Mouse (Mus musculus) hindbrain, embryonic 16.5 days (tissue): ENCODE data around the gene Fdx1. TPM values are rescaled to one million over a fixed set of nuclear protein-coding genes. Genes with fewer than 3 reads are reported as not detected.

Experiments used
- ATAC-seq: fragments of 200-750 bp; cut with Nextera tagmentation; 2 replicates; pipeline ENCODE4 v1.8.0; 2017; ENCODE audit warnings: moderate TSS enrichment, moderate library complexity
- H3K27ac ChIP-seq: fragments of 300-500 bp; sonication (generic); 2 replicates; pipeline ENCODE4 v1.5.1; 2014; ENCODE audit warnings: low read depth, mild to moderate bottlenecking, control low read depth, low read length, moderate library complexity
- H3K27me3 ChIP-seq: fragments of 300-500 bp; sonication (generic); replicated peaks from 2 replicates; pipeline ENCODE4 v1.6.1; 2014; ENCODE audit warnings: low read length; ENCODE audit not compliant: control insufficient read depth, insufficient read depth
- H3K36me3 ChIP-seq: fragments of 300-500 bp; sonication (generic); 2 replicates; pipeline ENCODE4 v1.6.1; 2014; ENCODE audit warnings: mild to moderate bottlenecking, low read length, moderate library complexity, mixed read lengths; ENCODE audit not compliant: control insufficient read depth, insufficient read depth
- H3K4me1 ChIP-seq: fragments of 300-500 bp; sonication (generic); 2 replicates; pipeline ENCODE4 v1.6.1; 2014; ENCODE audit warnings: low read depth, low read length; ENCODE audit not compliant: control insufficient read depth, insufficient read depth
- H3K4me2 ChIP-seq: fragments of 300-500 bp; sonication (generic); 2 replicates; pipeline ENCODE4 v1.6.1; 2014; ENCODE audit warnings: mild to moderate bottlenecking, low read length, control low read depth, moderate library complexity
- H3K4me3 ChIP-seq: fragments of 300-500 bp; sonication (generic); 2 replicates; pipeline ENCODE4 v1.5.1; 2014; ENCODE audit warnings: mild to moderate bottlenecking, low read length, control low read depth, moderate library complexity
- H3K9ac ChIP-seq: fragments of 300-500 bp; sonication (generic); 2 replicates; pipeline ENCODE4 v1.6.1; 2014; ENCODE audit warnings: low read depth, mild to moderate bottlenecking, control low read depth, low read length, moderate library complexity
- H3K9me3 ChIP-seq: fragments of 300-500 bp; sonication (generic); 2 replicates; pipeline ENCODE4 v1.6.1; 2014; ENCODE audit warnings: mild to moderate bottlenecking, low read length, moderate library complexity; ENCODE audit not compliant: control insufficient read depth
- WGBS: fragments of 180-500 bp; shearing (Covaris S2); extraction: QIAGEN DNeasy Blood & Tissue Kit; methylation state at CpG from one replicate; pipeline ENCODE4 v1.1.7; 2014; 5-methylcytosine and 5-hydroxymethylcytosine counted together
- polyA plus RNA-seq: library from polyadenylated mRNA; unstranded; fragments of >200 nt; fragmentation: Nextera tagmentation; extraction: Ambion mirVana; gene quantifications from 2 replicates; pipeline ENCODE4 v1.2.1, GENCODE M21; 2015

Fdx1 gene
- polyA plus RNA-seq, result 38.7 and 46.7 TPM in 2 replicates

DNA sequence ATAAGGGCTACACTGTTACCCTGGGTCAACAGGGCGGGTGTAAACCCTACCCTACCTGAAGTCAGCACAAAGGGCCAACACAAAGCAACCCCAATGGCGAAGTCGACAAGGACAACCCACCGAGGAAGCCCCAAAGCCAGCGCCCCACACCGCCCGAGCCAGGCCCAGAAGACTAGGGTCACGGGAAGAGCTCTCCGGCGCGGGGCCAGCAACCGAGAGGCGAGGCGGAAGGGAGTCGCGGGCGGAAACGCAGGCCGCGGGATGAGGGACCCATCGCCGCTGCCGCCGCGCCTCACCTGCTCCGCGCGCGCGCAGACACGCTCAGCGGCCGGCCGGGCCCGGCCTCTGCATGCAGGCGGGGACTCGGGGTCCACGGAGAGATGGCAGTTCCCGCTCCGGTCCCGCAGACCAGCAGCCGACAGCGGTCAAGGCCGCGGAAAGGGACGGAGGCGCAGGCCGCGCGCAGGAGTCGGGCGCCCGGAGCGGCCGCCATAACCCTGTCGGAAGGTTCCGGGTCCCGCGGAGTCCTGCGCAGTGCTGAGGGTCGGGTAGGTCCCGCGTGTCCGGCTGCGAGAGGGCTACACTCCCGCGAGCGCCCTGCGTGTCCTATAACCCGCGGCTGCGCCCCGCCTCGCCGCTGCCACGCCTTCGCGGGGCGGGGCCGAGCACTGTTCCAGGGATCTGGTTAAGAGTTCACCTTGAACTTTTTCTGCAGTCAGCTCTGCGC, at the start of gene Fdx1:
TSS of gene Fdx1 (minus strand) at position 582 of the 727 bp plus-strand sequence.
- WGBS, result under 1% methylated on average over 56 of the region's 81 CpGs
- peaks cover 22% of the 10 kb centered on the region for H3K4me1 ChIP-seq
- H3K9me3 ChIP-seq, result no peaks in the 10 kb centered on the region; the same call in 1 of the 2 replicates
- H3K4me2 ChIP-seq, result peak within 1 kb of the TSS; percentile 74
- no peaks in the 10 kb centered on the region for H3K27me3 ChIP-seq
- H3K9ac ChIP-seq, result peak within 1 kb of the TSS; percentile 91
- ATAC-seq, result peak; percentile 96
- H3K4me3 ChIP-seq, result peak within 1 kb of the TSS; percentile 62
- peak within 1 kb of the TSS; percentile 79 for H3K27ac ChIP-seq
- no peaks in the 10 kb centered on the region for H3K36me3 ChIP-seq

DNA sequence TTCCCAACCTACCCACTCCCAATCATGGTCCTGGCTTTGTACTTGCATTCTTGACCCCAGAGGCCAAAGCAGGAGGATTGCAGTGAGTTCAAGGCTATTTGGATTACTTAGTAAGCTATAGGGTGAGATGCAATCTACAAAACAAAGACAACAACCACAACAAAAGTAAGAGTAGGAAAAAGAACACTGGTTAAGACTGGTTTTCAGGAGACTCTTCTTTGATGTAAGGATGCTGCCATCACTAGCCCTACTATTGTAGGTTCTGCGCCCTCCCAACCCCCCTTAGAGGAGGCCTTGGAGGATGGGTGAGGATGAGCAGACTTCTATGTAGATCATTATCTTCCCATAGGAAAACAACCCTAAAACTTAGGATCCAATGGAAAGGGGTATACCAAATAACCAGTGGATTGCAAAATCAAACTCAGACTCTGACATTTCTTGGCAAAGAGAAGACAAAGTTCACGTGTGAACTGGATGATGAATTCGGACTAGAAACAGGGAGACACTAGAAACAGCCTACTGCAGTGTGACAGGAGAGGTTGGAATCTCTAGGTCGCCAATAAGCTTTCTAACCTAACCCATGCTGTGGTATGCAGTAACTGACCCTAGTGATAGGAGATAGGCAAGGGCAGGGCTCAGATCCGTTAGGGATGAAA, 49.6 kb upstream of the Fdx1 start:
- no peak overlapping the region for H3K9ac ChIP-seq
- ATAC-seq, result no peak
- no peaks in the 10 kb centered on the region for H3K27me3 ChIP-seq
- 86% methylated on average over 5 of the region's 5 CpGs for WGBS
- no peak overlapping the region for H3K4me3 ChIP-seq
- H3K9me3 ChIP-seq, result no peaks in the 10 kb centered on the region
- no peaks in the 10 kb centered on the region for H3K36me3 ChIP-seq
- no peak overlapping the region for H3K27ac ChIP-seq
- H3K4me1 ChIP-seq, result no peaks in the 10 kb centered on the region
- no peak overlapping the region for H3K4me2 ChIP-seq

DNA sequence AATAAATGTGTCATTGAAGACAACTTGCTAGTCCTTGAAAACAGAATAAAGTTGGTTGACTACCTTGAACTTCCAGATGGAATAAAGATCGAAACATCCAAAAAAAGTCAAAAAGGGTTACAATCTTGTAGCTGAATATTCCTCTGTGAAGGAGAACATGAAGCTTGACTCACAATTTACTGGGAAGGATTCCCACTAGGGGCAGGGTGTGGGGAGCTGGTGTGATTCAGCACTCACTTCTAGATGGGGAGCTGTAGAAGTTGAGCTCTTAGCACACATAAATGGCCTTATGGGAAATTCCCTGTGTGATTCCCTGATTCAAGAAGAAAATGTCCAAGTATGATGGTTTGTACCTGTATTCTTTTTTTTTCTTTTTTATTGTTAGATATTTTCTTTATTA, 49.0 kb upstream of the Fdx1 start:
- H3K4me2 ChIP-seq, result no peak overlapping the region
- no peaks in the 10 kb centered on the region for H3K9me3 ChIP-seq
- ATAC-seq, result no peak
- H3K9ac ChIP-seq, result no peak overlapping the region
- H3K4me3 ChIP-seq, result no peak overlapping the region
- no peaks in the 10 kb centered on the region for H3K36me3 ChIP-seq
- no peak overlapping the region for H3K27ac ChIP-seq
- no peaks in the 10 kb centered on the region for H3K27me3 ChIP-seq
- H3K4me1 ChIP-seq, result no peaks in the 10 kb centered on the region
- WGBS, result 90% methylated on average over 1 of the region's 1 CpGs

DNA sequence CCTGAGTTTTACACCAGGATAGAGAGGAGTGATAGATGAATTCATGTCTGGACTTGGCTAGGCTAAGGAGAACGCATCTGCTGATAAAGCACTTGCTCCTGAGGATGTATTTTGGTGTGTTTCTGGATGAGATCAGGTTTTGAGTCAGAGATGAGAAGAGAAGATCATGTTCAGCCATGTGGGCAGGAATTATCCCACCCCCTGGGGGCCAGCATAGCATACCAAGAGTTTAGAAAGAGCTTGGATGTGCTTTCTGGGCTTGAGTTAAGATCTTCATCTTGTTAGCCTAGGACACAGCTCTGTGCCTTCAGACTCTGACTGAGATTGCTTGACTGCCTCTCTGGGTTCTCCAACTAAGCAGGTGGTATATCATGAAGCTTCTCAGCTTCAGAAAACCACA, 45.2 kb upstream of the Fdx1 start:
- no peak overlapping the region for H3K9ac ChIP-seq
- H3K36me3 ChIP-seq, result no peaks in the 10 kb centered on the region
- no peak for ATAC-seq
- H3K4me3 ChIP-seq, result no peak overlapping the region
- no peak overlapping the region for H3K27ac ChIP-seq
- WGBS, result 100% methylated on average over 1 of the region's 1 CpGs
- H3K4me2 ChIP-seq, result no peak overlapping the region
- no peaks in the 10 kb centered on the region for H3K4me1 ChIP-seq
- H3K27me3 ChIP-seq, result no peaks in the 10 kb centered on the region
- no peaks in the 10 kb centered on the region for H3K9me3 ChIP-seq

DNA sequence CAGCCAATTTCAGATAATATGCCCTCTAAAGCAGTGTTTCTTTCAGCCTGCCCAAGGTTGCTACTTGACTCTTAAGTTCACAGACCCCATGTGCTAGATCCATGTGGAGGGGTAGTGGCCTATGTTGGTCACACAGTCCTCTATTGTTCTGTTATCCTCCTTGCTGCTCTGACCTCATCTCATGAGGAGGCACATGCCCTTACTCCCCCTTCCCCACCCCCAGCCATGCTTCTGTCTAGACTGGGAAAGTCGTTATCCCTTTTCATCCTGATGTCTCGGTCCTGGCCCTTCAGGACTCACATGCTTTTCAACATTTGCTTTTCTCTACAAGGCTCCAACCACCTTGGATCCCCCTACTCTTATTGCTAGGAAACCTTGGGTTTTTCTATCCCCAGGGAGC, 44.0 kb upstream of the Fdx1 start:
- Histone ChIP-seq H3K4me2 (no peak overlapping the region), H3K4me3 (no peak overlapping the region), H3K36me3 (no peaks in the 10 kb centered on the region), H3K27me3 (no peaks in the 10 kb centered on the region), H3K9ac (no peak overlapping the region), H3K9me3 (no peaks in the 10 kb centered on the region), H3K4me1 (no peaks in the 10 kb centered on the region), H3K27ac (no peak overlapping the region)
- no peak for ATAC-seq
- 37% methylated on average over 2 of the region's 2 CpGs for WGBS

DNA sequence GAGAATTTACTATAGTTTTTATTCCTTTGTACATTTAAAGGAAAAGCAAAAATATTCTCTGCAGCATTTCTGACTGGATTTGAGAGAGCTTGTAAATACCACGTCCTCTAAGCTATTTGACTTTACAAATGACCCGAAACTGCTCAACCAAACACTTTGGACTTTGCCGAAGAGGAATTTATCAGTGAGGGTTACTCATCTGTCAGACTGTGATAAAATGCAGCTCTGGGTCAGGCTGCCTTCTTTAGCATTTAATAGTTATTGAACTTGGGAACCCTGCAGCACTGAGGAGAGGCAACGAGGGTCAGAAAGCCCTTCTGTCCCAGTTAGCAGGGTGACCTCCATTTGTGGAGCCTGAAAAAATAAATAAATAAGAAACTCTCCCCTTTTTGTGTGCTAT, 40.1 kb upstream of the Fdx1 start:
- Histone ChIP-seq H3K4me1 (no peaks in the 10 kb centered on the region), H3K4me2 (no peak overlapping the region), H3K9ac (no peak overlapping the region), H3K36me3 (no peaks in the 10 kb centered on the region), H3K4me3 (no peak overlapping the region), H3K27ac (no peak overlapping the region), H3K27me3 (no peaks in the 10 kb centered on the region), H3K9me3 (no peaks in the 10 kb centered on the region)
- WGBS, result 75% methylated on average over 4 of the region's 4 CpGs
- no peak for ATAC-seq

DNA sequence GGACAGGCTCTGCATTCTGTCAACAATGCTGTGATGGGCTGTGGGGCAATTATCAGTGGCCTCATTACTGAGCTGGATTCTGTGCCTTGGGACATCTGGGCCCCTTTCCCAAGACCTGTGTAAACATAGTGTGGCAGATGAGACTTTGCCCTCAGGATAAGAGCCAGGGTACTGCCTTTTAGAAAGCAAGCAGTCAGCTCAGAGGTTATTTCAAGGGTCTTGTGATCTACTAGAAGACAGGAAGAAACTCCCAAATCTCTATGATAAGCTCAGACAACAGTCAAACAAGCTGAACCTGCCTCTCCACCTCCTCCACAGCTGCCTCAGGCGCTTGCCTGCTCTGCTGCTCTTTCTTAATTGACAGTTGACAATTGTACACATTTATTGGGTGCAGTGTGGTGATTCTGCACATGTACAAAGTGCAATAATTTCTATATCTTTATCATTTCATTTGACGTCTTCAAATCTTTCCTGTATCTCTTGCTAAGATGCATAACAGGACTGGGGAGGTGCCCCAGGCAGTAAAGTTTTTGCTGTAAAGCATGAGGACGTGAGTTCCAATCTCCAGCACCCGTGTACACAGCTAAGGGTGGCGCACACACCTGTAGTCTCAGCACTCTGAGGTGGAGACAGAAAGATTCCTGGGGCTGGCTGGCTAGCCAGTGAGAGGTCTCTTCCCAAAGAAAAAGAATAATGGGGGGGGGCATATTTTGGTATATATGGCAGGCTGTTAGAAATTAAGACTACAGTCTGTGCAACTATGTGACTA, 32.2 kb upstream of the Fdx1 start:
- Histone ChIP-seq H3K4me3 (no peak overlapping the region), H3K4me1 (no peaks in the 10 kb centered on the region), H3K27ac (no peak overlapping the region), H3K9ac (no peak overlapping the region), H3K36me3 (no peaks in the 10 kb centered on the region), H3K4me2 (no peak overlapping the region), H3K27me3 (no peaks in the 10 kb centered on the region), H3K9me3 (peaks cover 2% of the 10 kb centered on the region; the same call in 1 of the 2 replicates)
- no peak for ATAC-seq
- 85% methylated on average over 5 of the region's 5 CpGs for WGBS

DNA sequence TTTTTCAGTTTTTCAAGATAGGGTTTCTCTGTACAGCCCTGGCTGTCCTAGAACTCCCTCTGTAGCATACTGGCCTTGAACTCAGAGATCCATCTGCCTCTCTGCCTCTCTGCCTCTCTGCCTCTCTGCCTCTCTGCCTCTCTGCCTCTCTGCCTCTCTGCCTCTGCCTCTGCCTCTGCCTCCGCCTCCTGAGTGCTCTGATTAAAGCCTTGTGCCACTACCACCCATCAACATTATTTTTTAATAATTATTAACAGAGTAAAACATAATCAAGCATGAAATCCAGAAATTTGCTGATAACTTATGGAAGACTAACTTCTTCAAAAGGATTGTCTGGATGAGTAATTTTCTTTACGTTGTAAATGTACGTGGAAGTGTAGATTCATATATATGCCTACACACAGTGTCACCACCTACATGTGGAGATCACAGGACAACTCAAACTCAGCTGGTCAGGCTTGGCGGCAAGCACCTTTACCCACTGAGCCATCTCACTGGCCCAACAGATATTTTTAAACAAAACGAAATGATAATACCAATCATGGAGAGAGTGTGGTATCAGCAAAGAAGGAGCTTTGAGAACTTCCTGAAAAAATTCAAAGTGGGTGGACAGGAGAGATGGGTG, 31.4 kb upstream of the Fdx1 start:
- H3K4me1 ChIP-seq, result no peaks in the 10 kb centered on the region
- no peaks in the 10 kb centered on the region for H3K27me3 ChIP-seq
- H3K4me3 ChIP-seq, result no peak overlapping the region
- 93% methylated on average over 5 of the region's 5 CpGs for WGBS
- H3K27ac ChIP-seq, result no peak overlapping the region
- no peak overlapping the region for H3K4me2 ChIP-seq
- ATAC-seq, result no peak
- H3K9me3 ChIP-seq, result peaks cover 2% of the 10 kb centered on the region; the same call in 1 of the 2 replicates
- H3K36me3 ChIP-seq, result no peaks in the 10 kb centered on the region
- H3K9ac ChIP-seq, result no peak overlapping the region
